Mouse (Mus musculus): ENCODE data around the gene Krtap29-1. TPM values are rescaled to one million over a fixed set of nuclear protein-coding genes. Genes with fewer than 3 reads are reported as not detected.

Gene Krtap29-1
- total and polyA plus RNA-seq, 3 experiments, result not detected

- Histone ChIP-seq H3K36me3 (ENCODE audit: control insufficient read depth in 1 of 2, insufficient read depth in 2 of 2, low read length in 2 of 2) (no peaks in the 10 kb centered on the region), H3K9me3 (replicated peaks; ENCODE audit: insufficient read depth, low read length) (no peaks in the 10 kb centered on the region), H3K27me3 (ENCODE audit: control insufficient read depth in 1 of 2, insufficient read depth in 2 of 2, low read length in 2 of 2) (no peaks in the 10 kb centered on the region), H3K4me3 (ENCODE audit: control insufficient read depth in 1 of 2, insufficient read depth in 1 of 2, low read depth in 2 of 2, low read length in 2 of 2) (no peak overlapping the region), H3K79me2 (ENCODE audit: control insufficient read depth, insufficient read depth, low read length, poor library complexity) (no peaks in the 10 kb centered on the region), H3K4me1 (ENCODE audit: control insufficient read depth in 1 of 2, insufficient read depth in 2 of 2, low read length in 2 of 2) (no peaks in the 10 kb centered on the region), H3K27ac (ENCODE audit: control insufficient read depth, low read depth, low read length) (no peak overlapping the region), H3K9ac (ENCODE audit: control insufficient read depth, low read depth, low read length, poor library complexity, severe bottlenecking) (no peak overlapping the region)
- DNase-seq (ENCODE audit: low read depth, low spot score), result no peak
- no peak for TF ChIP-seq RAD21 (IDR thresholded peaks at IDR 0.05; ENCODE audit: low read depth, low read length)
- TF ChIP-seq MAFK (IDR thresholded peaks at IDR 0.05; ENCODE audit: borderline replicate concordance, low read depth, low read length), result no peak
- TF ChIP-seq KAT2A (conservative IDR thresholded peaks at IDR 0.05; ENCODE audit: low read depth, low read length), result no peak
- TF ChIP-seq TCF12 (IDR thresholded peaks at IDR 0.05; ENCODE audit: low read depth, low read length), result no peak
- TF ChIP-seq BHLHE40 (IDR thresholded peaks at IDR 0.05; ENCODE audit: borderline replicate concordance, low read depth, low read length), result no peak
- no peak for TF ChIP-seq SIN3A (IDR thresholded peaks at IDR 0.05; ENCODE audit: low read length)
Measured at GRCm38 (mm10) chr11:100005905-100006304, 27.1 kb upstream of the Krtap29-1 start.

GRCm38 (mm10) chr11:100004846-100005245, 26.0 kb upstream of the Krtap29-1 start:
- peak; percentile 56 for DNase-seq (ENCODE audit: low read depth, low spot score)

GRCm38 (mm10) chr11:99999091-99999490, 20.2 kb upstream of the Krtap29-1 start:
- H3K27me3 ChIP-seq (ENCODE audit: control insufficient read depth in 1 of 2, insufficient read depth in 2 of 2, low read length in 2 of 2), result no peaks in the 10 kb centered on the region
- no peaks in the 10 kb centered on the region for H3K36me3 ChIP-seq (ENCODE audit: control insufficient read depth in 1 of 2, insufficient read depth in 2 of 2, low read length in 2 of 2)
- H3K4me1 ChIP-seq (ENCODE audit: control insufficient read depth in 1 of 2, insufficient read depth in 2 of 2, low read length in 2 of 2), result no peaks in the 10 kb centered on the region
- H3K4me3 ChIP-seq (ENCODE audit: control insufficient read depth in 1 of 2, insufficient read depth in 1 of 2, low read depth in 2 of 2, low read length in 2 of 2), result no peak overlapping the region
- no peak for DNase-seq (ENCODE audit: low read depth, low spot score)
- H3K9me3 ChIP-seq (replicated peaks; ENCODE audit: insufficient read depth, low read length), result no peaks in the 10 kb centered on the region
- H3K79me2 ChIP-seq (ENCODE audit: control insufficient read depth, insufficient read depth, low read length, poor library complexity), result no peaks in the 10 kb centered on the region
- TF ChIP-seq GATA1 (IDR thresholded peaks at IDR 0.05; ENCODE audit: low read depth, low read length), result no peak
- H3K9ac ChIP-seq (ENCODE audit: control insufficient read depth, low read depth, low read length, poor library complexity, severe bottlenecking), result no peak overlapping the region
- H3K27ac ChIP-seq (ENCODE audit: control insufficient read depth, low read depth, low read length), result no peak overlapping the region

More at GRCm38 (mm10) chr11:100004846-100005245, 26.0 kb upstream of the Krtap29-1 start:
- TF ChIP-seq RAD21 (IDR thresholded peaks at IDR 0.05; ENCODE audit: low read depth, low read length), result peak; percentile 74
- no peak for TF ChIP-seq MYC (IDR thresholded peaks at IDR 0.05; ENCODE audit: low read depth, low read length)
- no peak for TF ChIP-seq TCF12 (IDR thresholded peaks at IDR 0.05; ENCODE audit: low read depth, low read length)
- peak; percentile 73 for TF ChIP-seq SMC3 (IDR thresholded peaks at IDR 0.05; ENCODE audit: low read depth, low read length)
- TF ChIP-seq CTCF (IDR thresholded peaks at IDR 0.05 in 2 of 3, conservative IDR thresholded peaks at IDR 0.05 in 1 of 3; ENCODE audit: control insufficient read depth in 1 of 3, insufficient read depth in 1 of 3, low read depth in 2 of 3, low read length in 3 of 3, poor library complexity in 1 of 3, severe bottlenecking in 1 of 3), result peak; percentile 71 to 81 (median 76)
- TF ChIP-seq HCFC1 (IDR thresholded peaks at IDR 0.05; ENCODE audit: low read depth, low read length), result no peak
- TF ChIP-seq USF2 (IDR thresholded peaks at IDR 0.05; ENCODE audit: borderline replicate concordance in 1 of 2, insufficient read depth in 1 of 2, low read depth in 1 of 2, low read length in 2 of 2), result no peak
- TF ChIP-seq ZNF384 (IDR thresholded peaks at IDR 0.05; ENCODE audit: low read depth, low read length), result peak; percentile 97
- TF ChIP-seq POLR2A (IDR thresholded peaks at IDR 0.05; ENCODE audit: control insufficient read depth in 1 of 2, insufficient read depth in 1 of 2, low read depth in 1 of 2, low read length in 2 of 2, poor library complexity in 1 of 2), result no peak
- TF ChIP-seq RCOR1 (IDR thresholded peaks at IDR 0.05; ENCODE audit: low read depth, low read length), result no peak
- peak; percentile 47 for TF ChIP-seq ZC3H11A (IDR thresholded peaks at IDR 0.05; ENCODE audit: low read depth, low read length)
- no peaks in the 10 kb centered on the region for H3K4me1 ChIP-seq (ENCODE audit: control insufficient read depth in 1 of 2, insufficient read depth in 2 of 2, low read length in 2 of 2)
- H3K27me3 ChIP-seq (ENCODE audit: control insufficient read depth in 1 of 2, insufficient read depth in 2 of 2, low read length in 2 of 2), result no peaks in the 10 kb centered on the region
- H3K36me3 ChIP-seq (ENCODE audit: control insufficient read depth in 1 of 2, insufficient read depth in 2 of 2, low read length in 2 of 2), result no peaks in the 10 kb centered on the region
- no peak overlapping the region for H3K4me3 ChIP-seq (ENCODE audit: control insufficient read depth in 1 of 2, insufficient read depth in 1 of 2, low read depth in 2 of 2, low read length in 2 of 2)
- no peak overlapping the region for H3K27ac ChIP-seq (ENCODE audit: control insufficient read depth, low read depth, low read length)
- H3K9me3 ChIP-seq (replicated peaks; ENCODE audit: insufficient read depth, low read length), result no peaks in the 10 kb centered on the region
- no peaks in the 10 kb centered on the region for H3K79me2 ChIP-seq (ENCODE audit: control insufficient read depth, insufficient read depth, low read length, poor library complexity)
- H3K9ac ChIP-seq (ENCODE audit: control insufficient read depth, low read depth, low read length, poor library complexity, severe bottlenecking), result no peak overlapping the region
